Mouse (Mus musculus) adrenal gland, adult 18-20 months (tissue): ENCODE results near the gene Tacr2. TPM values are rescaled to one million over a fixed set of nuclear protein-coding genes. Genes with fewer than 3 reads are reported as not detected.
A peak's percentile ranks its signal among the peaks of the same experiment; 100 is the strongest.

Experiments used
- DNase-seq, 2 experiments: peaks; one replicate each; pipeline ENCODE4 v3.0.0; 2021 to 2022; ENCODE audit warnings: low spot score in 2 of 2
- total RNA-seq, 2 experiments: library from RNA; stranded (reverse); gene quantifications; 1 replicate in 1 of 2; 2 replicates in 1 of 2; pipeline ENCODE4 v1.2.3; 2021

Gene Tacr2
- total RNA-seq, 2 experiments from 2014 or later = 13.0 to 50.3 TPM

DNA sequence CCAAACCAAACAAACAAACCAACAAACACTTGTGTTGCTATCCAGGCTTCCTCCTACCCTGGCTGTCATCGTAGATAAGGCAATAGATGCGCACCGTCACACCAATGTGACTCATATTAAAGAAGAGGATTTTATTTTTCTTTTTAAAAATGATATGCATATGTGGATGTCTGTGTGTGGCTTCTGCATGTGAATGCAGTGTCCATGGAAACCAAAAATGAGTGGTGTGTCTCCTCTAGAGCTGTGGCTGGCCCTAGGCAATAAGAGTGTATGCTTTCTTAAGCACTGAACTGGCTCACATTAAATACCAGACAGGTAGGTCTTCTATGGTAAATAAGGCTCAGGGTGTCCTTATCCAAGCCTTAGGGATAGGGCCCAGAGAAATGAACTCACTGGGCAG, 13.6 kb upstream of the Tacr2 start:
- DNase-seq = no peak

- DNase-seq = no peak
Observed at GRCm38 (mm10) chr10:62239270-62239669, 13.0 kb upstream of the Tacr2 start.

DNA sequence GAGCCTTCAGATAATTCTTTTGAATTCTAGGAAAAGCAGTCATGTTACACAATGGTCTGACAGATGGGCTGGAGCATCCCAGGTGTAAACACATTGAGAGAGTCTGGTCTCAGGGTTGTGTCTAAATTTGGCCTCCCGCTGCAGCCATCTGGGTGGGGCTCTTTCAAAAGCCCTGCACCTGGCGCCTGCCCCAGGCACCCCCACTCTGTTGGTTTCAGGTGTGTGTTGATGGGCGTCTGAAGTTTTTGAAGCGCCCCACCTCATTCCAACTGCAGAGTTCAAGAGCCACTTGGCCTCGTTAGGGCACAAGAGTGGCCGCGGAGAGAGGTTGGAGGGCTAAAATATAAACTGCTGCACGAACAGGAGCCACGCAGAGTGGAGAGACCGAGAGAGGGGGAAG, 9.9 kb upstream of the Tacr2 start:
- DNase-seq = no peak

GRCm38 (mm10) chr10:62242896-62243295, 9.3 kb upstream of the Tacr2 start:
- peak; percentile 57 to 62 for DNase-seq

DNA sequence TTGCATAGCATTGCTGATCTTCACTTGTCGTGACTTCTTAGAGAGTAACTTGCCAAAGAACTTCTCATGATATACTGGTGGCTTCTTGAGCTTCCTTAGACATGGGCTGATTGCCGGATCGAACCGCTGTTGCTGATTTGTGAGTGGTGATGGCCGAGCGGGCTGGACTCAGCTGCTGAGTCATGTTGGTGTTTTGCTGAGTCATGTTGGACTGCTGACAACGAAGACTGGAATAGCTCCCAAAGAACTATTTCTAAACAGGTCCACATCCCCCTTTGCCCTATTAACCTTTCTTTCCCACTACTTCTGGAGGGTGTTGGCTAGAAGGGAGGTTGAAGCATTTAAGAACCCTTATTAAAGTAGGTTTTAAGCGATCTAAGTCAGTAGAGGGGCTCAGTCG, 8.2 kb upstream of the Tacr2 start:
- DNase-seq = no peak

DNA sequence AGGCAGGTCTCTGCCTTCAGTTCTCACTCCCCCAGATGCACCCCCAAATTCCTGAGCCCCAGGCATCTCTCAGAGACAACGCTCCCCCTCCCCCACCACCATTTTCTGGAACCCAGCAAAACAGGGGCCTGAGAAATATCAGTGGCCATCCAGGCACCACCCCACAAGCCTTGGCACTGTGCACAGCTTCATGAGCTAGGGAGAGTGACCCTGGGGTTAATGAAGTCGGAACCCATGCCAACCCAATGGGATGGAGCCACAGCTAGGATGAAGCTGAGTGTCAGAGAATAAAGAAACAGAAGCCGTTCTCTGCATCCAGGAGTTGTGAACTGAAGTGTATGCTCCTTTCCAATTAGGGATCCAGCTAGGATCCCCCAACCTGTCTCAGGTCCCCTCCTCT, 5.1 kb upstream of the Tacr2 start:
- DNase-seq = no peak

DNA sequence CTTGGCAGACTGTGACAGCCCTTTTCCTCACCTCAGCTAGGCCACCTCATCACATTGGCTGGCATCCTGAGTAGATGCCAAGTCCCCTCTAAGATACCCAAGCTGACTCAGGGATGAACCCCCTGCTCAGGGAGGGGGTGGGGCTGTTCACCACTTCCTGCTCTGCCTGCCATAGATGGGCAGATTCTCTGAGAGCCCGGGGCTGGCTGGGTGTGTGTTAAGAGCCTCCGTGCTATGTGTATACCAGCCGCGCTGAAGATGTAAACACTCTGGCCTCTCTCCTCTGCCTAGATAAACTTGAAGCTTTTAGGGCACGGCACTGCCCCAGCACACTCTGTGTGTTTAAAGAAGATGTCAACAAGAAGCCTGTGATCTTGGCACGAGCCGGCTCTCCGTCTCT, 4.4 kb upstream of the Tacr2 start:
- DNase-seq = no peak

GRCm38 (mm10) chr10:62252496-62253235, 428 bp downstream of the Tacr2 start:
- DNase-seq = peak in 1 of 2 experiments; percentile 44

DNA sequence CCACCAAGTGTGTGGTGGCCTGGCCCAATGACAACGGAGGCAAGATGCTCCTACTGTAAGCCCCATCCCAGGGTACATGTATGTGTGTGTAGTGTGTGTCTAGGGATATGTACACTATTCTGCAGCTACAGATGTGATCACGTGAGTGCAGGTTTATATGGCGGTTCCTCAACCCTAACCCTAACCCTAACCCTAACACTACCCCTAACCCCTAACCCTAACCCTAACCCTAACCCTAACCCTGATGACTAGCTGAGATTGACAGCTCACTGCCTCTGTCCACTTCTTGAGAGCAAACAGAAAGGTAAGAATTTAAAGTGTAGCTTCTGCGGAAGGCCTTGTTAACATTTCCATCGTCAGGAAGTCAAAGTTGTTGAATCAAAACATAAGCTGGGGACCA, 6.1 kb downstream of the Tacr2 start:
- no peak for DNase-seq

GRCm38 (mm10) chr10:62261115-62261886, 9.1 kb downstream of the Tacr2 start:
- DNase-seq = peak; percentile 46 to 62

DNA sequence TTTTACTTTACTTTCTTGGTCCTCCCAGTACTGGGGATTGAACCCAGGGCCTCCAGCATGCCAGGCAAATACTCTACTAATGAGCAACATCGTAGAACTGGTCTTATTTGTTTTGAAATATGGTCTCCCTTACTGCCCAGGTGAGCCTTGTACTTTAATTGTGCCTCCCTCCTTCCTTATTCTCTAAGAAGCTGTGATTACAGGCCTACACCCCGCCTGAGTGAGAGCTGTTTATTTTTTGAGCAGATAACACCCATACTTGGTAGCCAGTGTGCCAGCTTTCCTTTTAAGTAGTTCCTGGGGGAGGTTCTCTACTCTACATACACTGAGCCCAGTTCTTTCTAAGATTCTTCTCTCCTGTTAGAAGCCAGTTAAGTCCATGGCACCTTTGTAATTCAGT, 12.1 kb downstream of the Tacr2 start:
- no peak for DNase-seq

DNA sequence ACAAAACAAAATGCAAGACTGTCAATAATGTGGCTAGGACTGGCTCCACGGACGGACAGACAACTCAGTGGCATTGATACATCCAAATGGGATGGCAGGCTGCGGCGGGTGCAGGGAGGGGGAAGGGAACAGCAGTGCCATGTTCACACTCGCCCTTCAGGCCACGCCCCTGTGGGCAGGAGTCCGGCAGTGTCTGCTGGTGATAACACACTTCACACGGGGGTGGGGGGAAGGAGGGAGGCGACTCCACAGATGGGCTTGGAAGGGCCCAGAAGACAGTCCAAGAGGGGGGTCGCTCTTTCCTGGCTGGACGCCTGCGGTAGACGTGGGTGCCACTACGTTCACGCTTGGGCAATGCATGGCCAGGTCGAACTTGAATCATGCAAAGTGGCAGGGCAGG, 17.0 kb downstream of the Tacr2 start:
- DNase-seq = no peak

DNA sequence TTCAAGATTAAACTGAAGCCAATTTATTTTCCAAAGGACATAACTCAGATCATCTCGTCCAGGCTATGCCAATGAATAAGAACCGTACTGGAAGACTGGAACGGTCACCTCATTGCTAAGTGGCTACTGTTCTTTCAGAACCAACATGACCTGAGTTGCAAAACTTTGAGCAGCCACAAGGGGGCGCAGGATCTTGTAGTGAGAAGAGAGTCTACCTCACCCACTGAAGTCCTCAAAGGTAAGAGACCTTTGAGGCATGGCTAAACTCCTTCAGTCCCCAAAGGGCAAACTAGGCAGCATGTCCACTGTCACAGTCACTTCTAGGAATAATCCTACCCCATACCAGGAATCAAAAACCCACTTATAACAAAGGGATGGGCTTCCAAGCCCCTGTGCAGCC, 23.0 kb downstream of the Tacr2 start:
- peak; percentile 86 to 94 for DNase-seq

GRCm38 (mm10) chr10:62277499-62278293, 25.5 kb downstream of the Tacr2 start:
- no peak for DNase-seq

- no peak for DNase-seq
Observed at GRCm38 (mm10) chr10:62279066-62279465, 26.8 kb downstream of the Tacr2 start.

DNA sequence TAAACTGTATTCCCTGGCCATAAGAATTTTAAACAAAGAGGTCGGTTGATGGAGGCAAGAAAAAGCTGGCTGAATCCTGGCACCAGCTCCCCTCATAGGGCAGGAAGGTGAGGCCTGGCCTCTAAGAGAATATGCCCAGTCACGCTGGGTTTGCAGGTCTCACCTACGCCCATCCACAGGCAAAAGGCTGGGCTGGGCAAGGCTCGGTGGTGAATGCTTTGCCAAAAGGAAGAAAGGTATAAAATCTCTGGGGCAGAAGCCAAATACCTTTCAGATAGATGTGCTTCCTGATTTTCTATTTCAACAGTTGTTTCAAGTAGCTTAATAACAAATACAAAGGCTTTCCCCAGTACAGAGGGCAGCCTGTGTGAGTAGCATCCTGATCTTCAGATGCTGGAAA, 27.4 kb downstream of the Tacr2 start:
- DNase-seq = no peak

DNA sequence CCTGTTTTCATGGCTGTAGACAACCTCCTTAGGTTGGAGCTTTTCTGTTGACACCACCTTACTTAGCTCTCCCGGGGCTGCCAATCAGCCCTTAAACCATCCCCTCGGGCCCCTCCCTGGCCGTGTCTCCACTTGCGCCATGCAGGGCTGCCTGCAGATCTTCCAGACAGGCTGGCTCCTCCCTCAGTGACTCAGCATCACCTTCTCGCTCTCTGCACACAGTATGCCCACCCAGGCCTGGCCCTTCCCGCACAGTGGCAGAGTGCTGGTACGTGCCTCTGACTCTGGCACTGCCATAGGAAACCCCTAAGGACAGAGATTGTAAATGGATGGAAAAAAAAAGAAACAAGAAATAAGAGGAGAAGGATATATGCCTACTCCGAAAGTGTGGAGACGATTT, 30.5 kb downstream of the Tacr2 start:
- DNase-seq = no peak

GRCm38 (mm10) chr10:62283206-62283792, 31.1 kb downstream of the Tacr2 start:
- no peak for DNase-seq

- no peak for DNase-seq
Observed at GRCm38 (mm10) chr10:62287460-62288124, 35.4 kb downstream of the Tacr2 start.

GRCm38 (mm10) chr10:62294112-62294511, 41.9 kb downstream of the Tacr2 start:
- DNase-seq = no peak
